Comparison of ENCODE assay signal across 15 mouse cellular contexts in the genomic region with DNA sequence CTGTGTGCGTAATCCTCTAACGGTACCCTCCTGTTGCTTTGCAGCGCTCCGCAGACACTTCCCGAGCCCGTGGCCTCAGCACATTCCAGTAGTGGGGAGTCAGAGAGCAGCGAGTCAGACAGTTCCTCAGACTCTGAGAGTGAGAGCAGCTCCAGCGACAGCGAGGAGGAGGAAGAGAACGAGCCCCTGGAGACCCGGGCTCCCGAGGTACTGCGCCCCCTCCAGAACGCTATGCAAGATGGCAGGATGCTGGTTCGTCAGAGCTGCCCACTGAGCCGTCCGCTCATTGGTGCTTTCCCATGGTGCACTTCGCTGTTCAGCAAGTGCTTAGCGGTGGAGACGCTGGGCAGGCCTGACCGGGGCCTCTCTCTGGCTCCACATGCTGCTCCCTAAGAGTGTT.
A peak's percentile ranks its signal among the peaks of the same experiment; 100 is the strongest.
DNase-seq lines count a peak whose midpoint lies in the region; ATAC-seq and TF ChIP-seq lines count a peak whose summit lies in the region.
"Had no signal": no experiment of that assay in that cellular context is flagged by ENCODE, and none has a peak within 500 bp of the region (broad histone marks: within the 10 kb centered on the region; RNA-seq: fewer than 3 reads in every experiment).

No protein-coding gene starts in this region.

- TF ChIP-seq EP300 in lung, postnatal 0 days (IDR thresholded peaks at IDR 0.05) = no peak

- no peak overlapping the region for H3K4me2 ChIP-seq in hindbrain, postnatal 0 days (ENCODE audit: low read depth, low read length)
- no peak overlapping the region for H3K4me2 ChIP-seq in lung, postnatal 0 days (replicated peaks; ENCODE audit: low read depth, low read length)
- H3K4me2 ChIP-seq in intestine, embryonic 15.5 days (replicated peaks) = no peak overlapping the region
- H3K4me2 ChIP-seq: hindbrain, embryonic 15.5 days; midbrain, embryonic 13.5 days had no signal

- in situ Hi-C loops in Patski (cut with MboI; ENCODE audit: low pct_unique_long_range_greater_than_20kb) = no loop called here

- POLR2A ChIA-PET in Patski (lab: Charles Lee) = interaction anchor here (0.9 to 1.4 kb wide), 4 partner anchors 9 to 136 kb away, joined by 3 to 4 read pairs (median 3); a partner anchor contains a TSS

- no peak for ATAC-seq in hindbrain, postnatal 0 days
- peak; percentile 58 for ATAC-seq in lung, postnatal 0 days
- peak; percentile 53 for ATAC-seq in Patski
- no peak for ATAC-seq in intestine, embryonic 15.5 days
- ATAC-seq: CD4-positive, CD25-positive, alpha-beta regulatory T cell, adult 4 months; midbrain, embryonic 13.5 days had no signal

- H3K27ac ChIP-seq in hindbrain, embryonic 10.5 days = 0 out of 2 replicates have a peak overlapping the region, but pooled peaks have one; percentile 16
- H3K27ac ChIP-seq in hindbrain, postnatal 0 days = no peak overlapping the region
- H3K27ac ChIP-seq in lung, postnatal 0 days (ENCODE audit: low read length) = peak overlapping the region; percentile 32; the same call in 1 of the 2 replicates
- H3K27ac ChIP-seq in intestine, embryonic 15.5 days = no peak overlapping the region
- H3K27ac ChIP-seq: hindbrain, embryonic 15.5 days; midbrain, embryonic 13.5 days had no signal

- H3K9me3 ChIP-seq in hindbrain, embryonic 10.5 days = no peaks in the 10 kb centered on the region
- no peaks in the 10 kb centered on the region for H3K9me3 ChIP-seq in hindbrain, postnatal 0 days (ENCODE audit: low read length)
- H3K9me3 ChIP-seq in lung, postnatal 0 days (ENCODE audit: low read length) = no peaks in the 10 kb centered on the region
- no peaks in the 10 kb centered on the region for H3K9me3 ChIP-seq in intestine, embryonic 15.5 days
- H3K9me3 ChIP-seq: hindbrain, embryonic 15.5 days; midbrain, embryonic 13.5 days had no signal

- no peak overlapping the region for H3K9ac ChIP-seq in hindbrain, postnatal 0 days (replicated peaks; ENCODE audit: low read length)
- H3K9ac ChIP-seq in lung, postnatal 0 days (replicated peaks; ENCODE audit: low read depth) = no peak overlapping the region
- H3K9ac ChIP-seq in intestine, embryonic 15.5 days = no peak overlapping the region
- H3K9ac ChIP-seq: hindbrain, embryonic 15.5 days; midbrain, embryonic 13.5 days had no signal

- H3K27me3 ChIP-seq in hindbrain, embryonic 10.5 days (ENCODE audit: insufficient read depth, poor library complexity, severe bottlenecking) = no peaks in the 10 kb centered on the region
- H3K27me3 ChIP-seq in hindbrain, postnatal 0 days (ENCODE audit: insufficient read depth, low read length) = no peaks in the 10 kb centered on the region
- no peaks in the 10 kb centered on the region for H3K27me3 ChIP-seq in lung, postnatal 0 days (replicated peaks; ENCODE audit: insufficient read depth, low read length)
- no peaks in the 10 kb centered on the region for H3K27me3 ChIP-seq in Patski
- no peaks in the 10 kb centered on the region for H3K27me3 ChIP-seq in intestine, embryonic 15.5 days (replicated peaks)
- H3K27me3 ChIP-seq: hindbrain, embryonic 15.5 days; midbrain, embryonic 13.5 days had no signal

- DNase-seq in hindbrain, embryonic 10.5 days (ENCODE audit: low spot score) = no peak
- DNase-seq in hindbrain, postnatal 0 days (ENCODE audit: low spot score) = no peak
- DNase-seq in lung, postnatal 0 days (ENCODE audit: low spot score) = no peak
- no peak for DNase-seq in lung, postnatal 36 days
- no peak for DNase-seq in Patski (ENCODE audit: low read depth, low spot score)
- peak; percentile 55 for DNase-seq in heart, postnatal 4 days
- DNase-seq: adrenal gland, adult 8-10 months; cerebellum, adult 8-10 months; gastrocnemius, postnatal 36 days; kidney, postnatal 14 days; thymus, adult 2 months had no signal

- CTCF ChIA-PET in Patski (lab: Charles Lee) = interaction anchor here (0.8 to 1.9 kb wide), 11 partner anchors 8 to 148 kb away, joined by 3 to 6 read pairs (median 4); no protein-coding TSS in a partner anchor

- H3K4me3 ChIP-seq in hindbrain, embryonic 10.5 days = no peak overlapping the region
- no peak overlapping the region for H3K4me3 ChIP-seq in hindbrain, postnatal 0 days (ENCODE audit: low read length)
- no peak overlapping the region for H3K4me3 ChIP-seq in lung, postnatal 0 days (ENCODE audit: low read depth, low read length)
- no peak overlapping the region for H3K4me3 ChIP-seq in intestine, embryonic 15.5 days (replicated peaks)
- H3K4me3 ChIP-seq: hindbrain, embryonic 15.5 days; midbrain, embryonic 13.5 days had no signal

- 89% methylated on average over 21 of the region's 21 CpGs for WGBS in hindbrain, embryonic 10.5 days
- WGBS in hindbrain, postnatal 0 days = 85% methylated on average over 21 of the region's 21 CpGs
- WGBS in lung, postnatal 0 days = 60% methylated on average over 21 of the region's 21 CpGs
- WGBS in intestine, embryonic 15.5 days = 83% methylated on average over 21 of the region's 21 CpGs

- no peak for TF ChIP-seq CTCF in hindbrain, postnatal 0 days (IDR thresholded peaks at IDR 0.05; ENCODE audit: low read depth)
- 0 out of 2 replicates have a peak, but pooled peaks have one; percentile 3 for TF ChIP-seq CTCF in lung, postnatal 0 days (IDR thresholded peaks at IDR 0.05)
- no peak for TF ChIP-seq CTCF in Patski (IDR thresholded peaks at IDR 0.05)

- peaks cover 42% of the 10 kb centered on the region for H3K36me3 ChIP-seq in hindbrain, embryonic 10.5 days
- H3K36me3 ChIP-seq in hindbrain, postnatal 0 days (ENCODE audit: insufficient read depth, low read length) = no peaks in the 10 kb centered on the region
- H3K36me3 ChIP-seq in lung, postnatal 0 days (ENCODE audit: insufficient read depth, low read length) = peaks cover 34% of the 10 kb centered on the region
- 0 out of 2 replicates have a peak, but pooled peaks cover 2% of the 10 kb centered on the region for H3K36me3 ChIP-seq in intestine, embryonic 15.5 days
- H3K36me3 ChIP-seq: hindbrain, embryonic 15.5 days had no signal

- no peaks in the 10 kb centered on the region for H3K4me1 ChIP-seq in hindbrain, embryonic 10.5 days (replicated peaks)
- no peaks in the 10 kb centered on the region for H3K4me1 ChIP-seq in hindbrain, postnatal 0 days (ENCODE audit: insufficient read depth, low read length)
- no peaks in the 10 kb centered on the region for H3K4me1 ChIP-seq in lung, postnatal 0 days (ENCODE audit: insufficient read depth, low read depth, low read length)
- H3K4me1 ChIP-seq in intestine, embryonic 15.5 days (replicated peaks) = no peaks in the 10 kb centered on the region
- H3K4me1 ChIP-seq: hindbrain, embryonic 15.5 days; midbrain, embryonic 13.5 days had no signal

Comparison
In these comparisons a context has a peak if more than half of its experiments do, and no peak if none do; other contexts are left out.
1. H3K27ac ChIP-seq: peak in hindbrain, embryonic 10.5 days (single experiment) and lung, postnatal 0 days (single experiment); none in hindbrain, postnatal 0 days (single experiment) and intestine, embryonic 15.5 days (single experiment).
2. ATAC-seq: peak in lung, postnatal 0 days (single experiment) and Patski (single experiment); none in hindbrain, postnatal 0 days (single experiment) and intestine, embryonic 15.5 days (single experiment).